Mouse (Mus musculus) urinary bladder, adult 2 months (tissue): Measurements from ENCODE around the gene Tbxa2r. TPM values are rescaled to one million over a fixed set of nuclear protein-coding genes. Genes with fewer than 3 reads are reported as not detected.

ENCODE experiments used
- DNase-seq: peaks from one replicate; pipeline ENCODE4 v3.0.0; 2022; ENCODE audit warnings: low spot score
- polyA plus RNA-seq: library from polyadenylated mRNA; depleted of rRNA; stranded (reverse); fragments of >200 nt; gene quantifications from 2 replicates; pipeline ENCODE4 v1.2.3, GENCODE M21; 2012; rRNA removed

Tbxa2r gene
- 9.3 and 11.6 TPM in 2 replicates for polyA plus RNA-seq

DNA sequence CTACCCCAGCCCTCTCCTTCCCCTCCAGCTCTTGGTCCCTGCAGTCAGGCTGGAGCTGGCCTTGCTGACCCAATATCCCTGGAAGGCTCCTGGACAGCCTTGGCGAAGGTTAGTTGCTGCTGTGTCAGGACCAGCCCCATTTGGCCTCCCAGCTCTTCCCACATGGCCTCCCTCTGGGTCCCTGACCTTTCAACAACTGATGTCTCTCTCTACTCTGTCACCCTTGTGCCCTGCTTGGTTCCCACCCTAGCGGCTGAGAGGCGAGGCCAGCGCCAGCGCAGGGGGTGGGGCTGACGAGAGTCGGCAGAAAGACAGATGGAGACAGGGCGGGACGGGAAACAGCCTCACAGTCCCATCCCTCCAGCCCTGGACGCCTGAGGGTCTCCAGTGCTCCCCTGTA lies at the start of gene Tbxa2r:
Gene Tbxa2r (plus strand): TSS at position 346 of the 400 bp plus-strand sequence.
- DNase-seq, result no peak

DNA sequence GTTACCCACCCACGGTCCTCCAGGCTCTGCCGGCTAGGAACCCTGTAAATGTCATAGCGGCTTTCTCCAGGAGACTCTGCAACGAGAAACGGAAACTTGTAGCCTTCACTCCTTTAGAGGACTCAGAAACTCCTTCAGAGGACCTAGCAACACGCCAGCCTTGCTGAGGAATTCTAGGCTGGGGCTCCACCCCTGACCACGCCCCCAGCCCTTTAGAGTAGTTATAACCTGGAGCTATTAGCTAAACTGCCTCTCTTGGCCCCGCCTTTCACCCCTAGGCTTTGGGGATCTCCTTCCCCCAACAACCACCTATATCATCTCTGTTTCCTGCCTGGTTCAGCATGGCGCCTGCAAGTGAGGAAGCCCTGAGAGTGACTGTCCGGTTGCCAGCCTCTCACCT lies 49.0 kb upstream of the Tbxa2r start:
- no peak for DNase-seq

DNA sequence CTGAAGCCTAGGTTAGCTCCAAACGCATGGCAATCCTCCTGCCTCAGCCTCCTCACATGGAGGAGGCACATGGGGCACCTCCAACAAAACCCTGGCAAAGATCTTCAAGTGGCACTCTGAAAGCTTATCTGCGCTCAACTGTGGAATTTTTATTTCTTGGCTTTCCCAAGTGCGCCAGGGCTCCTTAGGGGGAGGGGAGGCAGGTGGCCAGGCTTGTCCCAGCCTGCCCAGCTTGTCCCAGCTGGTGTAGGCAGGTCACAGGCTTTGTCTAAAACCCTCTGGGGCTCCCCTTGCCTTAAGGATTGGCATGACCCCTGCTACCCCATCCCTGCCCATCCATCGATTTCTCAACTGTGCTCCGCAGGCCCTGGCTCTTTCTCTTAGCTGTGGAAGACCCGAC lies 44.3 kb upstream of the Tbxa2r start:
- DNase-seq, result no peak

DNA sequence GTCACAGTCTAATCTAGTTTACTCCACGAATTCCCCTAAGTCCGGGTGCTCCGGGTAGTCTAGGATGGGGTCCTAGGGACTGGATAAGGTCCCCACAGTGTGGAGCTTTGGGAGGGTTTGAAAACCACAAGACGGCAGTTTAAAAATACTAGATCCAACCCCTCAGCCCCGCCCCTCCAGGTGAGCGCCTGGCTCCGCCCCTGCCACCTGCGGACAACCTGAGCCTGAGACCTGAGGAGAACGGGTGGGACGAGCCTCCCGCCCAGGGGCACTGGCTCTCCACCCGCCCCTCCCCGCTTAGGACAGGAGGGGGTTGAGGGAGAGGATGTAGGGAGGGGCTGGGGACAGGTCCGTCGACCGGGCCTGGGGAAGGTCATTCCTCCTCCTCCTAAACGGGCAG lies 43.8 kb upstream of the Tbxa2r start:
- DNase-seq, result no peak

DNA sequence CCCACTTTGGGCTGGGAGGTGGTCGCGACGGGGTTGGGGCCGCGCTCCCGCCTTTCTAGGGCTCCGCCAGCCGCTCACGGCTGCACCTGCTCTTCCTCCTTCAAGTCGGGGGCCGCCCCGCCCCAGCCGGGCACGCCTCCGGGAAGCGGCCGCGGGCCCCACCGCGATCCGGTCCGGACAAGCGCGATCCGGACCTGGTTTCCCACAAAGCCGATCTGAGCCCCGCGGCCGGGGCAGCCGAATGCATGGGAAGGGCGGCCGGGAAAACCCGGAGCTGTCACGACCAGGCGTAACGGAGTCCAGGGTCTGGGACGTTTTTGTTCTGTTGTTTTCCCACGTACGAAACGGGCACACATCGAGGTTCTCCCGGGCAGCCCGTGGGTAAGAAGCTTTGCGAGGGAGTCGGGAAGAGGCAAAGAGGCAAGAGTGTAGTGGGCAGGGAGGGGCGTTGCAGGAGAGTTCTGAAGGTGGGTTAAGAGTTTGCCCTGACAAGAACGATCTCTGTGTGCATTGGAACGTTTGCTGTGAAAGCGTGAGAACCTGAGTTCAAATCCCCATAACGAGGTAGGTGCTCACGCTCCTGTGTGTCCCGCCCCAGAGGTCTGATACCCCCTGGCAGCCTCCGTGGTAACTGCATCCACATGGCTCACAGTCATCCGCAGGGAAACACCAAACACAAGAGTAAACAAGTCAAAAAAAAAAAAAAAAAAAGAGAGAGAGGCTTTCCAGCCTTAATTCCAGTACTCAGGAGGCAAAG lies 42.7 kb upstream of the Tbxa2r start:
- DNase-seq, result peak; percentile 86

DNA sequence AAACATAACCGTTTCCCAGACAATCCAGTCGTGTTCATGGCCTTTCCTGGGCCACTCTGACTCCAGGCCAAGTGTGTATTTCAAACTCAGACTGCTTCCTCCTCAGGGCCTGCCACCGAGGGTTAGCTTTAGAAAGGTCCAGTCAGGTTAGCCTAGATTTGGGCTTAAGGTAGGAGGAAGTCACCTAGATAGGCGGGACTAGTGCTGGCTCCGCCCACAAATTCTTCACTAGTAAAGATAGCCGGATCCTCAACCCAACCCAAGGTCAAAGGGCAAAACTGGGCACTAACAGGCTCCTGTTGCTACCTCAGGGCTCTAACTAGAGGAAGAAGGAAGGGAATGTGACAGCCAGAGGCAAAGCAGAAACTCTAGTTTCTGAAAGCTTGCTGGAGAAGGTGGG lies 41.9 kb upstream of the Tbxa2r start:
- no peak for DNase-seq

DNA sequence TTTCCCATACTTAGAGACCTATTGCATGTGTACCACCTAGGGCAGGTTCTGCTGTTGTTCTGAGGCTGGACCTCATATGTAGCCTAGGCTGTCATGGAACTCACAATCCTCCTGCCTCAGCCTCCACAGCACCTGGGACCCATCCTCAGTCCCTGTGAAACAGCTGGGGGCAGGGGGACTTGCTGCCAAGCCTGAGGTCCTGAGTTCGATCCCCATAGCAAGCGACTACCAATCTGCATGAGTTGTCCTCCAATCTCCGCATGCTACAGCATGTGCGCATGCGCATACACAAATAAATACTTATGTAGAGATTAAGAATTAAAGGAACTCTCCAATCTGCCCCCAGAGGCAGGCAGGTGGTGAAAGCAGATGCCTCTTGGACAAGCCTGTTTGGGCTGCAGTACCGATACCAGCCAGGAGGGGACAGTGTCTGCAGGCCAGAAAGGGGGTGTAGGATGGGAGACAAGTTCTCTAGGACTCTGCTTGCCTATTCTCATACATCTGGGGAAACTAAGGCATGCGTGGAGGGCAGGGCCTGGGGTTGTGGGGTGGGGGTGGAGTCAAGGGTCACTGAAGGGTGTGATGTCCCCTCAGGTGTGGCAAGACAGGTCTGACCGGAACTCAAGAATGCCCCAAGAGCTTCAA lies 40.9 kb upstream of the Tbxa2r start:
- DNase-seq, result no peak

DNA sequence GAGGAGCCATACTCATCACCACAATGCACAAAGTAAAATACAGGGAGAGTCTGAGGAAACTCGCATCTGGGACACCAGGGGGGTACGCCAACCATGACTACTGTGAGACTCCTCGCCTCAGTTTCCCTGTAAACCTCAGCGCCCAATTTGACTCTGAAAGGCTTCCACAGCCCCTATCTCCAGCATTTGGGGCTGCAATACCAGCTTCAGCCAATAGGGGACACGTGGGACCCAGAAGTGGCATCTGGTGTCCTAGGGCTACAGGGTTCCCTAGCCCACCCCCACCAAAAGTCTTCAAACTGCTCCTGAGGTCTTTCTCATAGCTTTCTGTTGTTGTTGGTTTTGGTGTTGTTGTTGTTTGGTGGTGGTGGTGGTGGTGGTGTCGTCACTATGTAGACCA lies 39.9 kb upstream of the Tbxa2r start:
- no peak for DNase-seq

DNA sequence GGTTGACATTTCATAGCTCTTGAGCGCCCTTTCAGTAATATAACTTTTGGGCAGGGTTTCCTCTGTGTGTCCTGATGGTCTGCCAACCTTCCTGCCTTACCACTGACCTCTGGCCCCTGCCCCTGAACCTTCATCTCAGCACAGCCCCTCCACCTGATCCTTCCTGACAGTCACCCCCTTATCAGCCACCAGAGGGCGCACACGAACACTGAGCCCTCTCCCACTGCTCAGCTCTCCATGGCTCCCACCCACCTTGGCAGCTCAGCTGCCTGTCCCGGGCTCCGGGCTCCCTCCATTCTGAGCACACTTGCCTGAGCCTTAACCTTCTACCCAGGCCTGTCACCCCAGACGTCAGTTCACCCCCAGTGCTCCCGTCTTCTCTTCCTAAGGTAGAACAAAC lies 39.3 kb upstream of the Tbxa2r start:
- no peak for DNase-seq

DNA sequence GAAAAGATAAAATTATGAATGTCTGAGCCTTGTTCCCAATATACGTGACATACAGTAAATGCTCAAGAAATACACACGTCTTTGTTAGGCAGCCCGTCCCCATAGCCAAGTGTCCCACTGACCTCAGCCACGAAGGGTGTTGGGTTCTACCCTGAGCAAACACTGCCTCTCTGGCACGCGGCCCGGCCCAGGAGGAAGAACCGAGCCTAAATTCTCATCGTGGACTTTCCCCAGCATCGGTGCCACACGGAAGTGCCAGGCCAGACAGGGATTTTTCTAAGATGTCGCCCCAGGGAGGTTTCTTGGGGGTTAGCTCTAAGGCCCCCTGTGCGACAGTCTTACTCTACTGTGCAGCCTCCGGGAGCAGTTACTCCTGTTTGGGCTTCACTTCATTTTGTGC lies 38.7 kb upstream of the Tbxa2r start:
- DNase-seq, result no peak

DNA sequence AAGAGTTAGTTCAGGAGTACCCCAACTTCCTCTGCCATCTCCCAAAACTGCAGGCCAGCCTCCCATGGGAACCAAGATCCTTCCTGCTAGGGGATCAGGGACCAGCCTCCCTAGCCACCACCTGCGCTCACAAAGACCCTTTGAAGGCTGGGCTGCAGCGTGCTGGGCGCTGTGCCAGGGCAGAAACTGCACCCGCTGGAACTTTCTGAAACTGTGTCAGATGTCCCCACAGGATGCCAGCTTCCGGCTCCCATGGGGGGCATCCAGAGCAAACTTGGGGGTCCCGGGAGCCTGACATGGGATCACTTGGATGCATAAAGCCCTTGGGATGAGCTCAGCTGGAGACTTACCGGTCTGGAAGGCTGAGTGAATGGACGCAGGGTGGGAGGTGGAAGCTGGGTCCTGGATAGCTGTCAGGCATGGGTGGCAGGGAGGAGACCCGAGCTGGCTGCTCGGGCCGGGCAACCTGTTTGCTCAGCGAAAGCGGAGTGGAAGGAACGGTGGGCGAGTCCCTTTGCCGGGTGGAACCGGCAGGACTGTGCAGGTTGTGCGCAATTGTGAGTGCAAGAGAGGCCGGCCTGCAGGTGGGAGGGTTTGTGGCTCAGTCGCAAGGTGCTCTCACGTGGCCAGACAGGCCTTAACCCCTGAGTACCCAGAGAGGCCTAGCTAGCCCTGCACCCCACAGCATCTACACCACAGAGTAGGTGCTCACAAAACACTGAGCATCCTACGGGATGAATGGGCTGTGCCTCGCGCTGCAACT lies 37.7 kb upstream of the Tbxa2r start:
- DNase-seq, result peak; percentile 66

DNA sequence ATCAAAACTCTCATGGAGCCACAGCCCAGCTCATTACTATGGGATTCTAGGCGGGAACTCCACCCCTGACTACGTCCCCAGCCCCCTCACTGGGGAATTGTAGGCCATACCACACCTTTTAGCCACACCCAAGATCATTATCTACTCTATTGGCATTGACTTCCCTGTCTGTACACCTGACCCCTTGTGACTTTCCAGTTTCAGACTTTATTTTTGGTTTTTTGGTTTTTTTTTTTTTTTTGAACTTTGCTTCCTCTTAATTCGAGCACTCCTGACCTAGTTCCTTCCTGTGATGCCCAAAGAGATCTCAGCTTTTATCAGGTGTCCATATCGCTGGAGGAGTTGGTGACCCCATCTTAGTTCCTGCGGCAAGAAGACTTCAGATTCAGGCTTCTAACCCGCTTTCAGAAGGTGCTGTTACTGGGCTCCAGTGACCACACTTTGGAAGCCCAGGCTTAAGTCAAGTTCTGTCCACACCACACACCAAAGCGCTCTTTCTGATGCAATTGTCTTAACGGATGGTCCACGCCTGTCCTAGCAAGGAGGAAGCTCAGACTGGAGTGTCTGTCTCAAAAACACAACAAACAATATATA lies 36.9 kb upstream of the Tbxa2r start, which contains the start of gene Tjp3:
Gene Tjp3 (minus strand): TSS at position 71 of the 594 bp plus-strand sequence.
- DNase-seq, result no peak

DNA sequence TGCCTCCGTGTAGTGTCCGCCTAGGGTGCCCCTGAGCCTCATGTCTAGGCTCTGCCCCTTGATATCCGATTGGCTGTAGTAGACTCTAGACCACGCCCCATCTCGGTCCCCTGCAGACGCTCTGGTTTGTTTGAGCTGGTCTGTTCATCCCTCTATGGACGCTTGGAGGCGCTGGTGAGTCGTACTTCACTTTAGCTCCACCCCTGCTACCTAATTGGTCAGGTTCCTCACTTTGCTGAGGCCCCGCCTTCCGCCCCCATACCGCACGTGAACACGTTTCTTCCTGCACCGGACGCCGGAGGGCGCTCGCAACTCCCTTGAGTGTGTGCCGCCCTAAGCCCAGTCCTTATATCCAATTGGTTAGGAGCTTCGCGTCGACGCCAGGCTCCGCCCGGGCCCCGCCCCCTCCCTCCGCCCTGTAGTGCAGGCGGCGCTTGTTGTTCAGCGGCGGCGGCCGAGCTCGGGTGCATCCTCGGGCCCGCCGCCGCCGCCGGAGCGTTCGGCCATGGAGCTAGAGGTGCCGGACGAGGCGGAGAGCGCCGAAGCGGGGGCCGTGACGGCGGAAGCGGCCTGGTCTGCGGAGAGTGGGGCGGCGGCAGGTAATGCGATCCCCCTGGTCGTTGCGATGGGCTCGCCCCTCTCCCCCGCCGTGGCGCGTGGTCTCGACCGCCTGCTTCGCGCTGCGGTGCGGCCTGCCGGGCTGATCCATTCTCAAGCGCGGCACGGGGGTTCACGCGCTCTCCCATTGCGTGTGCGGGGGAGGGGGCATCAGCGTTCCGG lies 35.8 kb upstream of the Tbxa2r start, which contains the start of gene Pip5k1c:
Gene Pip5k1c (plus strand): TSS at position 410 of the 780 bp plus-strand sequence.
- DNase-seq, result peak; percentile 94

DNA sequence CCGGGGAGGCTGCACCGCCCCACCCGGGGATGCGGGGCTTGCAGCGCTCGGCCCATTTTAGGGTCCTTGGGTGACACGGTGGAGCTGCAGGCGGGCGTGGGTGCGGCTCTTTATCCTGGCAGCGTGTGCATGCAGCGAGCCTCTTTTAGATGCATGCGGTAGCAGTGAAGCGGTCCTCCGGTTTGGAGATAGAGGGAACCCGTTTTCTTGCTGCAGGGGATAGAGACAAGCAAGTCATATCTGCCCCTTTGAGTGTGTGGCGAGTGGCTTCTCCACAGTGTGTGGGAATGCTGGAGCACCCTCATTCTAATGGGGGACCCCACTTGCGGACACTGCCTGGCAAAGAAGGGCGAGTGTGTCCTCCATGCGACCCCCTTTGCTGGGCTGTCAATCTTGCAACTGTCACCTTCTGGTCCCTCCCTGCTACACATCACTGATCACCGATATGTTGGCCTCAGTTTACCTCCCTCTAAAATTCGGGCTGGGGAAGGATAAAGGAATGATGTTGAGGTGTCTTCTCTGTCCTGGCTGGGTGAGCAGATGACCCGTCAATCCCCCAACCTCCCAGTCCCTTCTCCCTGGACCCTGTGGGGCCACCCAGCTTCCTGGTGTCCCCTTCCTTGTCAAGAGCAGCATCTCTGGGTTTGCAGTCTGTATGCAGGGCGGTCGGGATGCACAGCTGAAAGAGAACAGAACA lies 35.0 kb upstream of the Tbxa2r start:
- DNase-seq, result no peak

DNA sequence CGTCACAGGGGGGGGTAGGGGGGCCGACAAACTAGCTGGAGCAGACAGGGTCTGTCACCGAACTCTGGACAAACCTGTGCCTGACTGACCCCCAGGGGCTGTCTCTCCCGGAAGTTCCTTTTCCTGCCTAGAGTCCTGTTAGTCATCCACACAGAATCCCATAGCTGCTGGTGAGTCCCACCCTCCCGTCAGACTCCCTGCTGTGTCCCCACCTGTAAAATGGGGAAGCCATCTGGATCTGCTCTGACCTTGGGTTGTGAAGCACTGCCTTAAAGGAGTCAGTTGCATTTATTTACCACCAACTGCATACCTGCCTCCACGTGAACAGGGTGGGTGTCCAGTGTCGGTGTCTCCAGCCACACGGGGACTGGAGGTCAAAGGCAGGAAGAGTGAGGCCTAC lies 34.1 kb upstream of the Tbxa2r start:
- no peak for DNase-seq

DNA sequence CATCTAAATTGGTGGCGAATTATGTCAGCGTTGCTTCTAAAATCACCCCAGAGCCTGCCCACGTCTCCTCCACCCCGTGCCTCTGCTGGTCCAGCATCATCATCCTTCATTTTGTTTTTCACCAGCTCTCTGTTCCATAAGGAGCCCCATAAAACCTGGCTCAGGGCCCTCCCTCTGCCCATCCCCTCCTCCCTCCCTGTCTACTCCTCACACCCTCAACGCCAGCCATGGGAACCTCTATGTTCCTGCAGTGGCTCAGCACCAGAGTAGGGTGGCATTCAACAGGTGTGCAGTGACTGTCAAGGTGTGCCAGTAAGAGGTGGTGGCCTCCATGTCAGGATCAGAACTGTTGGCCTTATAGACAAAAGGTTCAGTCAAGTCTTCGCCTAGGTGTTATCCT lies 33.3 kb upstream of the Tbxa2r start:
- no peak for DNase-seq

DNA sequence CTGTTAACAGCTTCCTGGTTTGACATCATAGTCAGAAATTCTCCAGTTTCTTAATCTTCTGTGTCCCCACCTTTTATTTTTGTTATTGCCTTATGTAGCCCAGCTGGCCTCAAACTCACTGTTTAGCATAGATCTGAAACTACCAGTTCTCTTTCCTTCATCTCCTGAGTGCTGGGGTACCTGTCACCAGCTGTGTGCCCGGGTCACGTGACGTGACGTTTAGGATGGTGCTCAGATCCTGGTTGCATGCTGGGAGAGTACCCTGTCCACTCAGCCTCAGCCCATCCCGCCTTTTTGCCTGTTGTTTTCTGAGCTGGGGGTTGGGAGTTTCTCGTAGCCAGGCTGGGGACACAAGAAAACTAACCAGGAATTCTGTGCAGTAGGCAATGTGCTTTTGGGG lies 31.3 kb upstream of the Tbxa2r start:
- no peak for DNase-seq

DNA sequence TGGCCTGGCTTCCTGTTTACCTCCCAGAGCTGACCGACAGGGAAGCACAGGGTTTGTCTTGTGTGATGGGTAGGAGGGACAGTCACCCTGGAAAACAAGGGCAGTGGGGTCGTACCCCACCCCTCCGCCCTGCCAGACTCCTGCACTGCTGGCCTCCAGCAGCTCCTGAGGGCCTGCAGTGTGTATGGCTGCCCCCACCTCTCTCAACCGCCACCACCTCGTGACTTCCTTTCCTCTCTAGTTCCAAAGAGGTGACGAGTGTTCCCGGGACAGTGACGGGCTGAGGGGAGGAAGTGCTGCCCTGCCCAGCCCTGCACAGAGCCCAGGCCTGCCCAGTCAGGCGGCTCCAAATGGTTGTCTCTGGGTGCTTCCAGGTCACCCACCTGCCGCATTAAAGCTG lies 30.7 kb upstream of the Tbxa2r start:
- DNase-seq, result no peak

DNA sequence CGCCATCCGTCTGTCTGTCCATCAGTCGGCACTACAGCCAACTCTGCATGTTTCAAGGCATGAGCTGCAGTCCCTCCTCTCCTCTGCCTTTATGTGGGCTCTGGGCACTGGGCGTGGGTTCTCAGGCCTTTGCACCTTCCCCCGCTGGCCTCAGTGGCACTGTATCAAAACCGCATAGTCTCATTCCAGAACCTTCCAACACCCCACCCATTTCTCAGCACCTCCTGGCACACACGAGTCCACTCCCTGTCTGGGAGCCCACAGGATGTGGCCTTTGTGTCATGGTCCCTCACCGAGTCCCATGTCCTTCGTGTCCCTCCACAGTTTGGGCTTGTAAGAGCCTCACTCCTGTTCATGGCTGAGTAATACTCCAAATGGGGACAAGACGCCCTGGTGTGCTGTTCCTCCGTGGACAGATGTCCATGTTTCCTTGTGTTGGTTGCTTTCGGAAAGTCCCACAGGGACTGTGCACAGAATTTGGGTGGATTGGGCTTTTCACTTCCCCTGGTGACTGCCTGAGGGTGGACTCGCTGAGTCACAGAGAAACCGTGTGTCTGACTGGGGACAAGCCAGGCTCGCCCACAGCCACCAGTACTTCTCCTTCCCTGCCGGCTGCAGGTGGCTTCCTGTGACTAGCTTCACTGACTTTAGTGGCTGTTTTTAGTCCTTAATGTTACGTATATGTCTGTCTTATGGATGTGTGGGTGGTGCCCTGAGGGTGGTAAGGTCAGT lies 30.0 kb upstream of the Tbxa2r start:
- DNase-seq, result no peak
